Mouse (Mus musculus) retina, postnatal 1 day (tissue): ENCODE measurements at regions not wholly inside any gene's neighbourhood (a gene's known extent, or its start where the extent isn't known, plus 50 kb on each side); places are given as distances from the start of the nearest gene placed in this dataset.
"Not testable (repeated sequence)": the region's sequence is repeated elsewhere in the genome, so short reads cannot be mapped to it uniquely, and the experiment has no call there.

ENCODE experiments used
- DNase-seq: peaks from one replicate; pipeline ENCODE4 v3.0.0-alpha.2; 2012

DNA sequence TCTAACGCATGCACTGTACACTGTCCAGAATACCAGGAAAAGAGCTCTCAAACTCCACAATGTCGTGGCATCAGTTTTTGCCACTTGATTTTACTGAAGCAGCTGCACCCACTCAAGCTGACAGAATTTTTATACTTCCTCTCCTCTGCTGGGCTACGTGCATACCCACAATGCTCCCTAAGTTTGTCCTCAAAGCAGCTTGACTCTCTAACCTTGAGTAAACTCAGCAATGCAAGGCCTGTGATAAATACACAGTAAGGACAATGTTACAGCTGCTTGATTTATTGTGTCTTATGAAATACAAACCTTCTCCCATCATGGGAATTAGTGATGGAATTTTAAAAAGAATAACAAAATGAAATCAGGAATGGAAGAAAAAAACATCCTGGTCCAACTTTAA lies 129.7 kb downstream of the Trmt11 start:
- no peak for DNase-seq

DNA sequence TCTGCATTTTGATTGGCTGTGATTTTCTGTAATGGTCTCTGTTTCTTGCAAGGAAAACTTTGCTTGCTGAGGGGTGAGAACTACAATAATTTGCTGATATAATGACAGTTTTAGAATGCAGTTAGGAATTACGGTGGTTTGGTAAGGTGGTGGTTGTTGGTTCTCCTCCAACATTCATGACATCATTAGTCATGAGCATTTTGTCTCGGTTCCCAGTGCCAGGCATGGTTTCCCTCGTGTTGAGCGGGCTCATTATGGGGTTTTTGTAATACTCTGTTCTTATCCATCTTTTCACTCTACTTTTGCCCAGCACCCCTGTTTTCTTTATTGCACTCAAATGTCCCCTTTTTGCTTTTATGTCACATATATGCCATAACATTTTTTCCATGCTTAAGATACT lies 149.9 kb downstream of the Trmt11 start:
- DNase-seq, result no peak

DNA sequence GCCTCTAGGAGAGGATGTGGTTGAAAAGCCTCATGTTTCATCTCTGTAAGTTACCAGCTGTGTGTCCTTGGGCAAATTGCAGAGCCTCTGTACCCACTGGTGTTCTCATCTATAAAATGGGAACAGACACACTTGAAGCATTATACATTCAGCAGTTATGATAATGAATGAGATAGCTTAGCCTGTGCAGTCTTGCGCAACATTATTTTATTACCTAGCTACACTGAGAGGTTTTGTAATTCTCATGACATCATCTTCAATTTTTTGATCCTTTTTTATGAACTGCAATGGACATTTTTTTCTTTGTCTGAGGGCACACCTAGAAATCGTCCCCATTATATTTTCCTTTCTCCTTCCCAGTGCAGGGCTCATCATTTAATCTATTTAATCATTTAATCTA lies 153.5 kb downstream of the Trmt11 start:
- DNase-seq, result no peak

DNA sequence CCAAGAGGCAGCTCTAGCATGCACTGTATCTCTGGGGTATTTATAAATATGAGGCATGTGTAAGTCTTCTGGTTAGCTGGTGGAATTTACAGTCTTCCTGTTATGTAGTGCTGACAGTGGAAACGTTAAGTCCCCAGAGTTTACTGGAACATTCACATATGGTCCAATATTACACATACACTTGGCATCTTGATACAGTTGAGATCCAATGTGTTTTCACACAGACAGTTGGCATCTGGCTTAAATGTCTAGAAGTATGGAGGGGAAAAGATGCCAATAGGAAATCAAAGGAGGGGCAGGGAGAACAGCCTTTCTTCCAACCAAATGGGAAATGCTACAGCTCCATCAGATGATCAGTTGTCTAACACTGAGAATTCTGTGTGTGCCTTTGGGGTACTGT lies 154.0 kb downstream of the Trmt11 start:
- DNase-seq, result no peak

DNA sequence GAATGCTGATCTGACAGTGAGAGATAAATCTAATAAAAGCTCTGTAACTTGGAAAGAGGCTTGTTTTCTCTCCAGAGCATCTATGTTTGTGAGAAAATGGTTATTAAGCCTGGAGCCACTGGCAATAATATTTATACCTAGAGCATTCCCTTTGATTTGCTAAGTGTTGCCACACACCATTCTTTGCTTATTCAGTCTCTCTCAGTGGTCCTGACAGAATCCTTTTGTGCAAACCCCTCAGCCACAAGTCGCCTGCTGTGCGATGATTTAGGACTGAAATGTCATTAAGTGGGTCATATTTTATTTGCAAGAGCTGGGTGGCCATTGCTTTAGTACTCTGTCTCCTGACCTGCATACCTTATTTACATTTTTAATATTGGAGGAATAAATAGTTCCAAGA lies 160.7 kb downstream of the Trmt11 start:
- peak; percentile 22 for DNase-seq

DNA sequence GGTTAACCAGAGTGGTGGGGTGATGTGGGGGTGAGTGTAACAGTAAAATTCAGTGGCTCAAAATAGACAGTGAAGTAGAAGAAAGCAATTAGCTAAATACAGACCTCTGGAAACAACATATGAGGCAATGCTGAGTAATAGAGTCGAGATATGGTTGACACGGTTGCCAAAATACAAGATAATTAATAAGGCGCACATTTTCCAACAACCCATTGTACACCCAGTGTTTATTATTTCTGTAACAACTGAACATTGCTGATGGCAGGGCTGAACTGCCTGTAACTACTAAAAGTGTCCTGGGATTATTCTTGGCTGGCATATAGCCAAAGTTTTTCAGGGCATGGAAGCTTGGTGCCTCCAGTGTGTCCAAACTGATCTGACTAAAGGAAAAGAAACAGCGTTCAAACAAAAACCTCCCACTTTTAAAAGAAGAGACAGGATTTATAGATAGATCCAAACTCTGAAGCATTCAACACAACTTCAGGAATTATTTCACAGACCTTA lies 174.1 kb downstream of the Trmt11 start:
- no peak for DNase-seq

DNA sequence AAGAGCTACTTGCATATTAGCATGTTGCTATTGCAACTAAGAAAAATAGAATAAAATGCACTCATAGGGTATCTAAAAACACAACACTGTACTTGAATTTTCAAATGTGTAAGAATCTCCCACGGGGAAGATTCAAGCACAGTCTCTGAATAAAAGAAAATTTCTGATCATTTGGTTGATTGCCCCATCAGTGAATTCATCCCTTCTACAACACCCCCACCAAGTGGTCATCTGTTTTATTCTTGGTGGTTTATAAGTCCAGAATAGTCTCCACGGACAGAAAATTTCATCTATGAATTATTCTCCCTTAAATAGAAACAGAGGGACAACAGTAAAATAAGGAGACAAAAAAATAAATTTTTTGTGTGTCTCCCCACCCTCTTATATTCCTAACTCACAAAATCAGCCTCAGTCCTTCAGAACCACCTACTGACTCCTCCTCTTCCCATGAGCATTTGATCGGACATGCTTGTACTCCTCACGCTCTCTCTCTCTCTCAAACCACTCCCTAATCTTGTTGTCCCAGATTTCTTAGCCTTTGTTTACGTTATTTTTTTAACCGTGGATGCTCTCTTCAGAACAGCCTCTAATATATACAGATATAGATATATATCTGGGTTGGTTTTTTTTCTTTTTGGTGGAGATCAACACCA lies 181.0 kb downstream of the Trmt11 start:
- peak; percentile 59 for DNase-seq

DNA sequence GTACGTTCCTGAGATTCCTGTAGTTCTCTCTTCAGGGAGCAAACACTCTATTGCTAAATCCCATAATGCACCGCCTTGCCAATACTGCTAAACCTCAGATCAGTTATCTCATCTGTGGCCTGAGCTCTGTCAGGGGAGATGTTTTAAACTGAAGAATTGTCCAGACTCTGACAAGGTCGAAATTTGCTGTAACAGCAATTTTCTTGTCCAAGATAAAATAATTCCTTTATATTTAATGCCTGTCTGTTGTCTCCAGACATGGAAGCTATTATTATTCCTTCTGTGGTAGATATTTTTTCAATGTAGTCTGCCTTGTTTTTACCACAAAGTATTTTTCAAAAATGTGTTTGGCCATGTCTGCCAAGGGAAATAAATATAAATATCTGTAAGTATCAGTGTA lies 184.2 kb downstream of the Trmt11 start:
- DNase-seq, result no peak

DNA sequence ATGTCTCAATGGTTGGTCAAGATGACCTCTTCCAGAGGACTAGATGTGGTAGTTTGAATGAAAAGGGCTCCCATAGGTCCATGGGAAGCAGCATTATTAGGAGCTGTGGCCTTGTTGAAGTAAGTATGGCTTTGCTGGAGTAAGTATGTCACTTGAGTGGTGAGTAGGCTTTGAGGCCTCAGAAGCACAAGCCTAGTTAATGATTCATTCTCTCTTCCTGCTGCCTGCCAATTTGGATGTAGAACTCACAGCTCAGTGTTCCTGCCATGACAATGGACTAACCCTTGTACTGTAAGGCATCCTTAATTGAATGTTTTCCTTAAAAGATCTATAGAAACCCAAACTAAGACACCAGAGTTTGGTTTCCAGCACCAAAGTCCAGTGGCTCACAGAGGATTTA lies 188.8 kb downstream of the Trmt11 start:
- no peak for DNase-seq

DNA sequence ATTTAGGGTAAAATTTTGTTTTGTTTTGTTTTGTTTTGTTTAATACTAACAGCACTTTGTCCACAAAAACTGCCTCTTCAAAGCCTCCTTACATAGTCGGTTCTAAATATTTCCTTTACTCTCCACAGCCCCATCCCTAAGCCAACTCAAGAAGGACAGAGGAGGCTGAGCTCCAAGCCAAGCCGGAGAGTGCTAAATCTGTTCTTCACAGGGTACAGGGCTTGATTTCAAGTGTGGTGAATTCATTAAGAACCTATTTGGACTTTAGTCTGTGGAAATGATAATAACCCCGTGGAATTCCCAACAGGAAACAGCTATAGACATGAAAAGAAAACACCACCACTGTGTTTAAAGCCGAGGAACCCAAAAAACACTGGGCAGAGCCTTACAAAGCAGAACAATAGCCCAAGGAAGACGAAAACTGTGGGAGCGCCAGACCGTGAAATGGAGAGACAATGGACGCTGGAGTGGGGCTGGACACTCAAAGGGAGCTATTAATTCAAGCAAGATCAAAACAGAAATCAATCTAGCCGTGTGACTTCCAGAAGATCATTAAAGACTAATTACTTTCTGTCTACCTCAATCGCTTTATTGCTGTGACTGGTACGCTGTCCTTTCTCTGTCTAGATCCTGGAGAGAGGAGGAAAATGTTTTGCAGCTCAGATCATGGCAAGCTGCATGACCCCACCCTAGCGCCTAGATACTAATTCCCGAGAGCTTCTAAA lies 194.7 kb downstream of the Trmt11 start:
- peak; percentile 92 for DNase-seq

DNA sequence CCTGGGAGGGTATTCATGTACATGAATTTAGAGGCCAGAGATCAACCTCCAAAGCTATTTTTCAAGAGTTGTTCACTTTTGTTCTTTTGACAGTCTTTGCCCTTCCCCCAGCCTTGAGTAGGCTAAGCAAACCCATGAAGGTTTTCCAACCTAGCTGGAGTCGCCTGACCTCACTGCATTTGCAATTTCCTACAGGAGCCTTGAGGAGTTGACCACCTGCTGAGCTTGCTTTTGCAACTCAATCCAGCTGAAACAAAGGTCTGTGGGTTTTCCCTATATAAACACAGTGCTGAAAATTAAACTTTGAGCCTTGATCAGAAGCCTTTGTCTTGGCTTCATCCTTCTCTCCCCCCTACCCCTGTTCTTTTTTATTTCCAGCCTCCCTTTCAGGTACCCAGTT lies 170.2 kb upstream of the Cenpw start:
- DNase-seq, result no peak

DNA sequence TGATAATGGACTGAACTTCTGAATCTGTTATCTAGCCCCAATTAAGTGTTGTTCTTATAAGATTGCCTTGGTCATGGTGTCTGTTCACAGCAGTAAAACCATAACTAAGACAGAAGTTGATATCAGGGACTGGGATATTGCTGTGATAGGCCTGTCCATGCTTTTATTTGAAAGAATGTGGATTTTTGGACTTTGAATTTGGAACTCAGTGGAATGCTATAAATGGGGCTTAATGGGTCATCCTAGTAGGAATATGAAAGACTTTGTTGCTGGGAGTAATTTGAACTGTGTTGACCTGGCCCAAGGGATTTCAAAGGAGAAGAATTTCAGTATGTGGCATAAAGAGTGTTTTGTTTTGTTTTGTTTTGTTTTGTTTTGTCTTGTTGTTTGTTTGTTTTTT lies 160.5 kb upstream of the Cenpw start:
- not testable (repeated sequence) for DNase-seq

DNA sequence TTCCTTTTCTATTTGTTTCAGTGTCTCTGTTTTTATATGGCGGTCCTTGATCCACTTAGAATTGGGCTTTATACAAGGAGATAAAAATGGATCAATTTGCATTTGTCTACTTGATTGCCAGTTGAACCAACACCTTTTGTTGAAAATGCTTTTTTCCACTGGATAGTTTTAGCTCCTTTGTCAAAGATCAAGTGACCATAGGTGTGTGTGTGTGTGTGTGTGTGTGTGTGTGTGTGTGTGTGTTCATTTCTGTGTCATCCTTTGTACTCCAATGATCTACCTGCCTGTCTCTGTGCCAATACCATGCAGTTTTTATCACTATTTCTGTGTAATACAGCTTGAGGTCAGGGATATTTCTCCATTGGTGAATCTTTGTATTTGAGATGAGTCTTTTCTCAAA lies 158.7 kb upstream of the Cenpw start:
- no peak for DNase-seq

DNA sequence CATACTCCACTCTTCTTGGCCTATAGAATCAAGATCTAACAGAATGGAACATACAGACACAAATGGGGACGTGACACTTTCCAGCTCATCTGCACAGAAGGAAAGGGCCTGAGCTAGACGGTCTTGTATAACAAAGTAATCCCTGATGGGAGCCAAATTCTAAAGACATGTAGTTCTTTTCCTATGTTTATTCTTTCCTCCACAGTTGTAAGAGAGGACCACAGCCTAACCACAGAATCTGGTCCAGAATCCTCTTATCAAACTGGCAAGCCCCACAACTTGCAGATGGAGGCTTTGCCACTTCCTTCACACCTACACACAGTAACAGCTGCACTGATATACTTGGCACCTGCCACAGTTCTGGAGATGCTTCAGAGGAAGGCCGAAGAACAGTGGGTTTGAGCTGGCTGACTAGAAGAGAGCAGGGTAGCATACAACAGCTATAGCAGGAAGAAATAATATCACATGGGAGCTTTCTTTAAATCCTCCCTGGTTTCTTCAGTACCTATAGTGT lies 142.7 kb upstream of the Cenpw start:
- DNase-seq, result no peak

DNA sequence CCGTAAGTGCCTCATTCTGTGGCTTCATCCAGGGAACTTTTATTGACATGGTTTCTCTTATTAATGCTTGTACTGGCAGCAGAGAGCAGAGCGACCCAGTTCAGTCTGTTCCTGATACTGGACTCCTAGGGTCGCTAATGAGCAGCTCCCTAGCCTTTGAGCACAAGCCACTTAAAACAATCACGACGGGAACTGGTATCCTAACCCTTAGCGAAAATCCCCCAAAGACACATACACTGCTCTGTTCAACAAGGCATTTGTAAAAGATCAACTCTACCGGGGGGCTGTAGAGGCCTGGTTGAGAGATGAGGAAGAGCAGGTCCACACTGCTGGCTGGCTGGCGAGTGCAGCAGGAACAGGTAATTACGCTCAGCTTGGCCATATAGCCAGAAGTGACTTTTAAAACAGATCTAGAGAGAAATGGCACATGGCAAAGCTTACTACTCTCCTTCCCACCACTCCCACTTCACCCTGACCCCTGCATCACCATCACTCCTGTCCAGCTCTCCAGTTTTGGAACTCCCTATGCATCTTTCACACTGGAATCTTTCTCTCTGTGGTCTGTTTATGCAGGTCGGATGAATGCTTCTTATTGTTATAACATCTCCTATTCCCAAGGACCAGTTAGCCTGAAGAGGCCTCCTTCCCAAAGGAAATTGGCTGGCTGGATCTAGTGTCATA lies 128.1 kb upstream of the Cenpw start:
- peak; percentile 53 for DNase-seq

DNA sequence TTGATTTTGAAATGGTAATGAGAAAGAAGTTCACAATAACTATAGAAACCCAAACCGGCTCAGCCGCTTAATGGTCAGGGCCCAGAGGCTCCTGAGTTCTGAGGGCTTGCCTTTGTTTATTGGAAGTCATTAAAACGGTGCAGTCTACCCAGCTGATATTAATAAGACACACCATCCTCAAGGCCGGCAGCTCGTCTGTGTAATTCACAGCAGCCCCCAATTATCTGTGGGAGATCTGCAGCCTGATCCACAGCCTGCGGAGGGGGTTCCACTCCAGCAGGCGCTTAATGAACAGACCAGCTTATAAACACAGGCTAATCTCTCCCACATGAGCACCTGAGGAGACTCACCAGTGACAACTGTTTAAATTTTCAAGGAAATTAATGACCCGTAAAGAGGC lies 127.5 kb upstream of the Cenpw start:
- peak; percentile 79 for DNase-seq

DNA sequence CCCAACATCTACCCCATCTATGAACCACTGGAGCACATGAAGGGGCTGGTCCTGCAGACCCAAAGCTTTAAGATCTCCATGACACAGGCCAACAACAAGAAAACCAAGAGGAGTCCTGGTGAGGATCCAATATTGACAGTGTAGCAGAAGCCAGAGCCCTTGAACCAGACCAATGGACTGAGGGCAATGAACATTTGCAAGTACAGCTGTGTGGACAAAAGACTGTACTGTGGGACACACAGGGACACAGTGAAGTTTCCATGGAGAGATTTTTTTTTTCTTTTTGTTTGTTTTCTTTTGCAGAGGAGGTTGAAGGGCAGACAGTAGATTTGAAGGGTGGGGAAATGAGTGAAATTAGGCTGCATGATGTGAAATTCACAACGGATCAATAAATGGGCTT lies 126.5 kb upstream of the Cenpw start:
- peak; percentile 6 for DNase-seq

DNA sequence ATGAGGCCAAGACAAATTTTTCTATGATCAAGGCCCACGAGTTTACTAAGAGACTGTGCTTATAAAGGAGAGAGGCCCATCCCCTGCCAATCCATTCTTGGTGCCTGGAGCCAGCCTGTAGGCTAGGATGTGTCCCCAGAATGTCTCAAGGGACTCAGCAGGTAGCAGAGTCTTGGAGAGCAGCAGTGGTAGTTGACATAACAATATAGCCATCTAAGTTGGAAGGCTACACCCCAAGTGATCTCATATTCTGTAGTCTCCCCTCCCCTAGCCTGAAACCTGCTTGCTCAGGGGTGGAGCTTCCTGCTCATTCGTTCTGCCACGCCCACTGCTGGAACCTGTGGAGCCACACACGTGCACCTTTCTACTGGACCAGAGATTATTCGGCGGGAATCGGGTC lies 95.5 kb upstream of the Cenpw start:
- not testable (repeated sequence) for DNase-seq

DNA sequence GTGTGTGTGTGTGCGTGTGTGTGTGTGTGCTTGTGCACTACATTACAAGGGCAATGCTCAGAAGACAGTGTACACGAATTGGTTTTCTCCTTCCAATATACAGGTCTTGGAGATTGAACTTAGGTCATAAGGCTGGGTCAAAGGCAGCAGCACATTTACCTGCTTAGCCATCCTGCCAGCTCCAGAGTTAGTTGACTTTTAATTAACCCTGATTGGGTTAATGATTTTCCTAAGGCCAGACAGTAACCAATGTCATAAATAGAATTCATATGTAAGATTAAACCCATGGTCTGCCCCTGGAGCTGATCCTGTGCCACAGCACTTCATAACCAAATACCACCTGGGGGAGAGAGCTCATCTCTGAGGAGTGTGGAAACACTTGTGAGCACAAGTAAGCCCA lies 81.3 kb upstream of the Cenpw start:
- DNase-seq, result no peak

DNA sequence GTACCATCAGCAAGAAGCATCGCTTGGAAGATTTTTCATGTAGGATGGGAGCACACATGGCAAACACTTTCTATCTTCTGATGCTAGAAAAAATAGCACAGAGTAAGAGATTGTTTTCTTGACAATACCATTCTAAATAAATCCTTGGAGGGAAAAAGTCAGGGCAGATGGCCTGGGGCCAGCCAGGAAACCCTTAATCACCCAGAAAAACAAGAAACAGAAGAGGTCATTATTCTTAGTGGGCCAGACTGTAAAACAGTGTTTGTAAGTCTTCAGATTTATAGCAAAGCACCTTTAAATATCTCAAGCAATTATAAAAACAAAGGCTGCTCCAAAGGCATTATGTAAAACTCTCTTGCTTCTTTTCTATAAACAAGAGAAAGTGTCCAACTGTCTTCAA lies 80.1 kb upstream of the Cenpw start:
- no peak for DNase-seq

DNA sequence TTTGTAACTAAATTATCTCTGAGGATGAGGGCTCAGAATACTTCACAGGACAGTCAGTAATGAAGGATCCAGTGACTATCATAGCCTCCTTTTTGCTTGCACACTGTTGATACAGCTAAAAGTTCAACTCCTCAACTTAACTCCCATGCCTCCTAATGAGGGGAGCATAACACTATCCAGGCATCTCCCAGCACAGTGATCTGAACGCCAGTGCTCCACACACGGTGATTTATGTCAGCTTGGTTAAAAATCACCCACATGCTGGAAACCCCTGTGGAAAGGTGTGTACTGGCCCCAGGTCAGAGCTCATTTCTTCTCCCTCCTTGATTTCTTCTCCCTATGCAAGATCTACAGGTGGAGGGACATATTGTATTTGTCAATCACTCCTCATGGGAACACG lies 79.6 kb upstream of the Cenpw start:
- DNase-seq, result no peak

DNA sequence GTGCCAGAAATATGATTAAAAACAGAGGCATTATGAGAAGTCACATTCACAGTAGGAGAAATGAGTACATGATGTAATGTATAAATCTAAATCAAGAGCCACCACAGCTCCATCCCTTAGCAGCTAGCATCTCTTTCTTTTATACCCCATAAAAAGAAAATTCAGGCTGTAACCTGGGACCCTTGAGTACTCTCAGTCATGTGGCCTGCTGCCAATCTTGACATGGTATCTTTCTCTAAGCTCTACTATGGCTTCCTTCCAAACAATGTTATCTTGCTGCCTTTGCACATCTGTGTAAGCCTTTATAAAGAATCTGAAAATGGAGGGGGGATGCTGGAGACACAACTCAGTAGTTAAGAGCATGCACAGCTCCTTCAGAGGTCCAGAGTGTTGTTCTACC lies 78.6 kb upstream of the Cenpw start:
- no peak for DNase-seq

DNA sequence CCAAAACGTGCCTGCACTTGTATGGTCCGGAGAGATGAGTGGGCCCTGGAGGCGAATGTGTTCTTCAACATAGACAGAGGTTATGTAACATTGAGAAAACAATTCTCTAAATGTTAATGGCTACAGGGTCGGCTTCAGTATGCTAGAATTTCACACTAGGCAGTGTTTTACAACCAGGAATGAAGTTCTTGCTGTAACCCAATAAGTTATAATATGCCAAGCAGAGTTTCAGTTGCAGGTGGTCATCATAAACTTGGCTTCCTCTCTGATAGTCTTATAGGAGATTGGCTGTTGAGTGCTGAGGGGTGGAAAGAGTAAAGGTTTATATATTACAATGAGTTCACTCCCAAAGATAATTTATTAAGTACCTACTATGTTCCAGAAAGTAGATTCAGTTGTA lies 64.8 kb upstream of the Cenpw start:
- DNase-seq, result no peak

DNA sequence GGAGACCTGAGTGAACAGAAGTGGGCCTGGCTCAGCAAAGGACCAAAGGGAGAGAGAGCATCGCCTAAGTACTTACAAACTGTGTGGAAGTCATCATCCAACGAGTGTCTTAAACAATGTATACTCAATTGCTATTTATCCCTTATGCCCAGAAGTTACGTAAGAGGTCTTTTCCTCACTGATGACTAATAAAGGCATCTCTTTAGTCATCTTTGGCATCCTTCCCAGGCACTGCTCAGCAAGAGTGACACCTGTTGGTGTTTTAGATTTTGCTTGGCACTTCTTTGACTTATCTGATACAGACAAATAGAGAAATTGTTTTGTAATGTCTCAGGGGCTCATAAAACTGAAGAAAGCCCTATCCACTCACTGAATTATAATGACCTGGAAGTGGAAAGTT lies 59.4 kb upstream of the Cenpw start:
- no peak for DNase-seq
